Mouse (Mus musculus) left cerebral cortex, postnatal 14 days (tissue): ENCODE measurements around the gene Pank4. TPM values are rescaled to one million over a fixed set of nuclear protein-coding genes. Genes with fewer than 3 reads are reported as not detected.

Experiments
- DNase-seq, 2 experiments: peaks; one replicate each; pipeline ENCODE4 v3.0.0; 2021 to 2022; ENCODE audit warnings: low spot score in 2 of 2, mixed read lengths in 1 of 2
- intact Hi-C: fragments of 180-260 bp; cut with DNase I; formaldehyde crosslinking; loops from one replicate; pipeline ENCODE4 v1.15.1; 2025
- total RNA-seq, 2 experiments: library from RNA; stranded (reverse); gene quantifications; 2 replicates each; pipeline ENCODE4 v1.2.3; 2021

Gene Pank4
- total RNA-seq, 2 experiments from 2014 or later, result 31.8 to 33.4 TPM

DNA sequence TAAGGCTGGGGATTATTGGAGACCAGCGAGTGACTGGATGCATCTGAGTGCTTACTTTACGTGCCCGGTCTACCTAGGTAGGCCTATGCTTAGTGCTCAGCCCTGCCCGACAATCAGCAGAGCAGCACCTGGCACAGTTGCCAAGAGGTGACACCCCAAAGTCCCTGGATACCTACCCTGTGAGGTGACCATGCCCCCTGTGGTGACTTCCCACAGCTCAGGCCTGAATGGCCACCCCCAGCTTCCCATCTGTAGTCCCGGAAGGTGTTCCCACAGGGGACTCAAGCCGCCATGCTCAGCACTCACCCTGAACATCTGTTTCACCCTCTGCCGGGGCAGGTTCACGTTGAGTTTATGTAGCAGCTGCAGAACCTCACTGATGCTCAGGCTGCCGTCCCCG is 42.4 kb downstream of the Pank4 start:
- intact Hi-C loops, result no loop called here
- no peak for DNase-seq

DNA sequence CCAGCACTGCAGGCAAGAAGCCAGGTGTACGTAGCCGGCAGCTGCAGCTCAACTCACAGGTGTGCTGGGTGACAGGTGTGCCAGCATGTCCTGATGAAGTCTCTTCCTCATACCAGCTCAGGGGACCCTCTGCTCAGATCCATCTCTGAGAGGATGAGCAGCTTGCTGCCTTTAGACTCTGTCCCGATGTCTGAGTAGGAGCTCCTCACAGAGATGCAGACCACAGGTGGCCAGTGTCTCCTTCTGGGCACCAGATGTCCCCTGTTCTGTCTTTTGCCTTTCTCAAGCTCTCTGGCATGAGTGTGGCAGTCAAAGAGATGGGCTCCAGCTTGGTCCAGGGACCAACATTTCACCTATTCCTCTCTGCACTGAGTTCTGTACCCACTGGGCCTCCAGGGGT is 43.7 kb downstream of the Pank4 start:
- intact Hi-C loops, result no loop called here
- no peak for DNase-seq

DNA sequence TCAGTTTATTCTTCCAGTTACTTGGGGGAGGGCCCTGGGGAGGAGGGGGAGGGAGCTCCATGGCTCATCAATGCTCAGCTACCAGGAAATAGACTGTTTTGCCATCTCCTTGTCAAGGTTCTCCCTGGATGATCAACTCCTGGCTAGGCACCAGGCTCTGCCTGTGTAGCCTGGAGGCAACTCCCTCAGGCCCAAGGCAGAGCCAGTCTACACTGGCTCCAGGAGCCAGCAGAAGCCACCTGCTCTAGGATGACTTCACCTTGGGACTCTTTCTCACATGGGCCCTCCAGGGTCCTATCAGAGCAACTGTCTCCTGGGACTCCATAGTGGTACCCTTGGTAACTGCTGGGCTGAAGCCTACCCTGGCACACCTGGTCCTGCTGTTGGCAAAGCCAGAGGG is 44.2 kb downstream of the Pank4 start:
- intact Hi-C loops, result no loop called here
- no peak for DNase-seq

DNA sequence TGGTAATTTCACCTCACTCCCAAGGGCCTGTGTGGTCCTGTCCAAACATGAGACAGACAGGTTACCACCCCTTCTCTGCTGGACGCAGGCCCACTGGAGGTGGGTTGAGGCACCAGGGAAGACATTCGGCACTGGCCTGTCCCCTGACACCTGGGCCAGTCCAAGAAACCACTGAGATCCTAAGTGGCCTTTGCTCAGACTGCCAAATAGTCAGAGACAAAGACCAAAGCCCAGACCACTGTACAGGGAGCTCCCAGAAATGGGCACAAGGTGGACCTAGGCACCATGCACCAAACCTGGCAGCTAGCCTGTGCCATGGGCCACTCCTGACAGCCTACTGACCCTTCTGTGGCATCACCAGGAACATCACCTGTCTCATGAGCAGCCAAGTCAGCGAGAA is 45.3 kb downstream of the Pank4 start:
- DNase-seq, result no peak
- intact Hi-C loops, result no loop called here

DNA sequence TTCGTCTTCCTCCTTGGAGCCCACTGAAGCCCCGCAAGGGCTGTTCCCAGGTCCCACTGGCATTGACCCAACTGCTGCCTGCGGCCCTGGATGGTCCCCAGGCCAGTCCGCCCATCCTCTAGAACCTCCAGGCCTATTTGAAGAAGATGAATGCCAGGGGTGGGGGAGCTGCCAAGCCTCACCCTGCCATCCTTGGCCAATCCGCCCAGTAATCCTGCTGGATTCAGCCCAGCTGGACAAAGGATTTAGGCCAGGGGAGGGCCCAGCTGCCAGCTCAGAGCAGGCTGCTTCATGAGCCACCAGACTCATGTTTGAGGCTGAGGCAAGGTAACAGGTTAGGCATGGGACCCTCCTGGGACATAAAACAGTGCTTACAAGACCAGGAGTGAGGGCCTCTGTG is 46.9 kb downstream of the Pank4 start:
- intact Hi-C loops, result no loop called here

GRCm38 (mm10) chr4:155011312-155012025 is 47.5 kb downstream of the Pank4 start:
- intact Hi-C loops, result no loop called here
- no peak for DNase-seq

More for the DNA sequence above, 46.9 kb downstream of the Pank4 start:
- peak; percentile 61 to 66 for DNase-seq

- intact Hi-C loops, result no loop called here
- peak in 1 of 2 experiments; percentile 46 for DNase-seq
These were observed 48.2 kb downstream of the Pank4 start for GRCm38 (mm10) chr4:155012115-155012514.

GRCm38 (mm10) chr4:155012788-155013187 is 48.9 kb downstream of the Pank4 start:
- intact Hi-C loops, result no loop called here
- peak; percentile 56 to 59 for DNase-seq

DNA sequence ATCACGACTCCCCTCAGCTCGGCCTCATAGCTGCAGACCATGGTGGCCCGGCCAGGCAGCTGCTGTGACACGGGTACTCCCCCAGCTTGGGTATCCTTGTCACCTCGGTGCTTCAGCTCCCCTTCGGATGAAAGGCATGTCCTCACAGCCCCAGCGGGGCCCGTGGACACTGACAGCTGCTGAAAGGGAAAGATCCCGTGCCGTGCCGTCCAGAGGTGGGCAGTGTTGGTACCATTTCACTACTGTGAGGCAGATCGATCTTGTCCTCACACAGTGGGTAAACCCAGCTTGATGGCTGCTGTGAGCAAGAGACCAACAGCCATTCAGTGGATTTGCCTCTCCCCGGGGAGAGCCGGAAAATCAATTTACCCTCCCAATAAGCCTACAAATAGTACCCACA is 50.3 kb downstream of the Pank4 start:
- intact Hi-C loops, result no loop called here

DNA sequence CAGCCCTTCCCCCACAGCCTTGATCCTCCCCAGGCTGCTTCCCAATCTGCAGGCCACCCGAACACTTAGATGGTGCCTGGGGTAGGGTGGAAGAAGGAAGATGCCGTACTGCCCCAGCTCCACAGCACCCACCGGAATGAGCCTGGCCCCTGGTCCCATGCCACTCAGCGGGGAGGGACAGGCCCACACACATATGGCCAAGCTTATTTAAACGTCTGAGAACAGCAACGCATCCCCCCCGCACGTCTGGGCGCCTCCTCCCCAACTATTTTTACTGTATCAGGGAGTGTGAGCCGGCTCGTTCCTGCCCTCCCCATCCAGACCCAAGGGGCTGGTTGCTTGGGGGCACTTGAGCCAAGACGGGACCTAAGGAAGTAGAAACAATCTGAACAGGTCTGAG is 50.9 kb downstream of the Pank4 start:
- peak; percentile 64 to 70 for DNase-seq
- intact Hi-C loops, result no loop called here

More for the DNA sequence above, 50.3 kb downstream of the Pank4 start:
- DNase-seq, result no peak

GRCm38 (mm10) chr4:155015550-155015949 is 51.6 kb downstream of the Pank4 start:
- intact Hi-C loops, result no loop called here
- DNase-seq, result no peak

DNA sequence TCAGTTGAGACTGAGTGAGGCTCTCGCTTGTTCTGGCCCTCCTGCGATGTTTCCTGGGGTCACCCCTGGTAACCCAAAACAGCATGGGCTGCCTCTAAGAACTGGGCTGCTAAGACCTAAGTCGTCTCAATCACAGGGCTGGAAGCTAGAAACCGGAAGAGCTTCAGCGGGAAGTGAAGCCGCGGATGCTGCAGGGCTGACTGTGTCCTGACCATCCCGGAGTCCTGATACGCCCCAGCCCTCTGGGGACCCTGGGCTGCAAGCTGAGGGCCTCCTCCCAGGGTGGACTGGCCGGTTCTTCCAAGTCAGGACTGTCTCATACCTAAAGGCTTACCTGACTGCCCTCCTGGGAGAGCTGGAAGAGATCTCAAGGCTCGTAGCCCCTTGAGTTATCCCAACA is 52.9 kb downstream of the Pank4 start:
- intact Hi-C loops, result no loop called here
- DNase-seq, result no peak

- intact Hi-C loops, result no loop called here
- no peak for DNase-seq
These were observed 53.4 kb downstream of the Pank4 start for GRCm38 (mm10) chr4:155017253-155017878.

- DNase-seq, result no peak
- intact Hi-C loops, result no loop called here
These were observed 54.1 kb downstream of the Pank4 start for GRCm38 (mm10) chr4:155018066-155018465.

DNA sequence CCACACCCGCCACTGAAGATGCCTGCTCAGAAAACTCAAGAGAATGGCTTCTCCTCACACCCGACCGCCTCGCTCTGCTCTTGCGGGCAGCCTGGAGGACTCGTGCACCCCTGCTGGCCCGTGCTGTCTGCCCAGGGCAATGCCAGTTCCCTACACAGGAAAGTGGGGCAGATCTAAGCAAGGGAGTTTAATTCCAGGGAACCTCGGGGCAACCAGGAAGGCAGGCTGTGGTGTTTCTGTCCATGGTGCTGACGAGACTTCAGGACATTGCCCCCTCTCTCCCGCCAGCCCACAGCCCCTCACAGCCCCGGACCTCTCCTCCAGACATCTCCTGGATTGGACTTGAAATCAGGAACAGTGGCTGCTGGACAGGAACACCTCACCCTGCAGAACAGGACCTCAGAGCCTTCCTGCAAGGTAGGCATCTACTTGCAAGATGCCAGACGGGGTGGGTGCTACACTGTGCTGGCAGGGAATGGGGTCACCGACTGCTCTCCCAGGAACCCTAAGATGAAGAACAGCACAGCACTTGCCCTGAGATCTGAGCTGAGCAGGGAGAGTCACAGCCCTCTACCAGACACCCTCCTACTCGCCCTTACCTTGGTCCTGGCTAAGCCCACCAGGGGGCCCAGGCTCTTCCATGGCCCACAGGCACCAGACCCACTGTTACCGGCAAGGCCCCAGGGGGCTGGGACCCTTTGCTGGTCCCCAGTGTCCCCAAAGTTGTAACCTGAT is 54.8 kb downstream of the Pank4 start:
- intact Hi-C loops, result no loop called here
- DNase-seq, result no peak

DNA sequence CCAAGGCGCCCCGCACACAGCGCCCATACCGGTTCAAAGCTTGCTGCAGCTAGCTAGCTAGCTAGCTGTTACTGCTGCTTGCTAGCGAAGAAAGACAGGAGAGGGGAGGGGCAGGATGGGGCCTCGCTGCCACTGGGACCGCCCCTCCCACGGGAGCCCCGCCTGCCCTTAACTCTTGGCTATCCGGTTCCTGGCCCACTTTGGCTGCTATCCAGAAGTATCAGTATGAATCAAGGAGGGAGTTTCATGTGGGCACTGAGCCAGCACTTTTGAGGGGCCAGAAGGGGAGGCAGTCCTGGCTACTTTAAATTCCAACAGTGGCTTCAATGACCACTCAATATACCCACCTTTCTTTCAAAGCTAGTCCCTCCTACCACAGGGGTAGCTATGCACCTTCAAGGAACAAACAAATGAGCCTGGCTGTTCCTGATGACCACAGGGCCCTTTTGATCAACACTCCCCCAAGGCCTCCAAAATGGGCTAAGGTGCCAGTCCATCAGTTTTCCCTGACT is 55.5 kb downstream of the Pank4 start:
- intact Hi-C loops, result no loop called here
- peak; percentile 58 to 62 for DNase-seq

GRCm38 (mm10) chr4:155020141-155020540 is 56.2 kb downstream of the Pank4 start:
- intact Hi-C loops, result no loop called here
- DNase-seq, result no peak

DNA sequence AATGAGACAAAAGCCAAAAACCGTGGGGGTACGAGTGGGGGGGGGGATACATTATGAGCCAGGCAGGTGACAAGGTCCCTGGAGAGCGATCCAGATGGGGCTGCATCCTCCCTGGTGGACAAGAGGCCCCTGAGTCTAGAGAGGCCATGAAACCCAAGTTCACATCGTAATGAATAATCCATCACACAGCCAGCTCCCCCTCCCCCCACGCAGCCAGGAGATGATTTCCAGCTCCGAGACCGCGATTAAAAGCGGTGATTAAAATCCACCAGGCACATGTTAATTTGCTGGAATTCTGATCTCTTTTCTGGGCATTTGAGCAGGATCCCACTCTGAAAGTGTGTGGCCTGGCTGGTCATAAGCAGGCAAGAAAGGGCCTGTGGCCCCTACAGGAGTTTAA is 56.9 kb downstream of the Pank4 start:
- intact Hi-C loops, result no loop called here
- DNase-seq, result no peak

DNA sequence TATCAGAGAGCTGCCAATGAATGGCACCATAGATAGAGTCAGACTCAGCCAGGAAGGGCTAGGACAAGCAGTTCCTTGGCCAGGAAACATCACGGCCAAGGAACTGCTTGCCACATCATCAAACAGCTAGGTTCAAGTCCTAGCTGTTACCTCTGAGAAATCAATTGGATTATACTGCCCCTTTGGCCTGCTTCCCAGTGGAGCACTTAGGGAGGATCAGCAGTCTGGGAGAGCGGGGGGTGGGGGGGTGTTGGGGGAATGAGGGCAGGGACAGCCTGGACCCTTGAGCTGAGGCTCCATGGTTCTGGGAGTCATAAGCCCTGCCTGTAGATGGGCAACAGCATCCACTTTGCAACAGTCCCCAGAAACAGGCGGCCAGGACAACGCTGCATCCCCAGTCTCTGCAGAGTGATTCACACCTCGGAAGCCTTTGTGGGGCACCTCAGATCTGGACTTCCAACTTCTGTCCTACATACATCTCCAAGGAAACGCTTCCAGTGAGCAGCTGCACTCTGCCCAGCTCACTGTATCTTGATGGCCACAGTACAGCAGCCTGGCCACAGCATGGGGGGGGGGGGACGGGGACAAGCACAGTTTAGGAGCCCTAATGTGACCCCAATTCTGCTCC is 58.4 kb downstream of the Pank4 start:
- DNase-seq, result peak in 1 of 2 experiments; percentile 43
- intact Hi-C loops, result no loop called here
